Mouse (Mus musculus) frontal cortex, adult 2 months (tissue): ENCODE measurements around the gene Pi4k2b. TPM values are rescaled to one million over a fixed set of nuclear protein-coding genes. Genes with fewer than 3 reads are reported as not detected.
"Not testable (repeated sequence)": the region's sequence is repeated elsewhere in the genome, so short reads cannot be mapped to it uniquely, and the experiment has no call there.

Experiments
- DNase-seq, 2 experiments: peaks; one replicate each; pipeline ENCODE4 v3.0.0; 2022; ENCODE audit warnings: low spot score in 1 of 2; ENCODE audit errors: extremely low spot score in 1 of 2
- polyA plus RNA-seq: library from polyadenylated mRNA; depleted of rRNA; stranded (reverse); fragments of >200 nt; gene quantifications from 2 replicates; pipeline ENCODE4 v1.2.3, GENCODE M21; 2012

Gene Pi4k2b
- polyA plus RNA-seq, 1 experiment: 3.0 TPM

- not testable (repeated sequence) for DNase-seq
Measured at GRCm38 (mm10) chr5:52776466-52777354, 35.3 kb downstream of the Pi4k2b start.

DNA sequence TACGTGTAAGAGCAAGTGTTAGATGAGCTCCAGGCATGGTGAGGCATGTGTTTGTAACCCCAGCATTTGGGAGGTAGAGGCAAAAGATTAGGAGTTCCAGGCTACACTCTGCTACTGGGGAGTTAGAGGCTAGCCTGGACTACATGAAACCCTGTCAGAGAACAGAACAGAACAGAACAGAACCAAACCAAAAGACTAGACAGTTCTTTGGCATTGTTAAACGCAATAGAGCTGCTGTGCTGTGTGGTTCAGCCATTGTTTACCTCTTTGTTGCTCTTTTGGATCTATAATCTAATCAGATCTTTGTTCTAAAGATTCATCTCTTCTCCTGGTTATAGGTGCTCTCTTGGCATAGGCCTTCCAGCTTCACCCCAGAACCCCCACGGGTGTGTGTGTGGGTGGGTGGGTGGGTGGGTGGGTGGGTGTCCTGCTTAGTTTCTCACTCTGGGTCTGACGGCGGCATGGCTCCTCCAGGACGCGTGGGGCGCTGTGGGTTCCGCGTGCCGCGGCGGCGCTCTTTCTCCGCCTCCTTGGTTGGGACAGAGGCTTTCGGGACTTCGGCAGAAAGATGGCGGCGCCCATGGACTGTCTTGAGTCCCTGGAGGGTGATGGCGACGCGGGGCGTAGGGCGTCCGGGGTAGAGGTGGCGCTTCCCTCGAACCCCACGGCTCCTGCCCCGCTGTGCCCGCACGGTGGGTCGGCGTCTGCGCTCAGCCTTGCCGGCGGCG is 41.3 kb downstream of the Pi4k2b start:
- DNase-seq: peak; percentile 72 to 92

- DNase-seq: no peak
Measured at GRCm38 (mm10) chr5:52783251-52783620, 41.9 kb downstream of the Pi4k2b start.

DNA sequence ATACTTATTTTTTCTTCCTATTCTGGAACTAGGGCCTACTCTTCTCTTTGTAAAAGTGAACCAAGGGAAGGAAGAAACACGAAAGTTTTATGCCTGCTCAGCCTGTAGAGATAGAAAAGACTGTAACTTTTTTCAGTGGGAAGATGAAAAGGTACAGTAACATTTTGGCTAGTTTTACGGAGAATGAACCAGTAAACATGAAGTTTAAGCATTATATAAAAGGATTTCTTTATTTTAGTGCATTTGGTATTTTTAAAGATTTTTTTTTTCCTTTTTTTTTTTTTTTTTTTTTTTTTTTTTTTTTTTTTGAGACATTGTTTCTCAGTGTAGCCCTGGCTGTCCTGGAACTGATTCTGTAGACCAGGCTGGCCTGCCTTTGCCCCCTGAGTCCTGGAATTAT is 42.6 kb downstream of the Pi4k2b start:
- no peak for DNase-seq

GRCm38 (mm10) chr5:52786556-52787322 is 45.4 kb downstream of the Pi4k2b start:
- DNase-seq: no peak

DNA sequence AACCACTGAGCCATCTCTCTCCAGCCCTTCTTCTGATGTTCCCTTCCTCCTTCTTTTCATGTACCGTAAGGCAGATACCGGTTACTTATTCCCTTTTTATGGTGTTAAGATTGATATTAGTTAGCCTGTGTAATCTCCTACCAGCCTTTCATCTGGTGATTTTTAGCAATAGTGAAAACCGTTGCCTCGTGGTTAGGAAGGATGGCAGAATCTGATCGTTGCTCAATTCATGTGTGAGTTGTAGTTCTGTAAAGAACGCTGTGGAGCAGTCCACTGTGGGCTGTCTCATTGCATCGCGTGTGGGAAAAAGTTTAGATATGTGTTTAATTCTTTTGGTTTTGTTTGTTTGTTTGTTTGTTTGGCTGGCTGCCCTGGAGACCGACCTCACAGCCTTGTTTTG is 51.9 kb downstream of the Pi4k2b start:
- DNase-seq: no peak

- DNase-seq: no peak
Measured at GRCm38 (mm10) chr5:52794109-52794508, 52.7 kb downstream of the Pi4k2b start.

- no peak for DNase-seq
Measured at GRCm38 (mm10) chr5:52799274-52799985, 58.1 kb downstream of the Pi4k2b start.

DNA sequence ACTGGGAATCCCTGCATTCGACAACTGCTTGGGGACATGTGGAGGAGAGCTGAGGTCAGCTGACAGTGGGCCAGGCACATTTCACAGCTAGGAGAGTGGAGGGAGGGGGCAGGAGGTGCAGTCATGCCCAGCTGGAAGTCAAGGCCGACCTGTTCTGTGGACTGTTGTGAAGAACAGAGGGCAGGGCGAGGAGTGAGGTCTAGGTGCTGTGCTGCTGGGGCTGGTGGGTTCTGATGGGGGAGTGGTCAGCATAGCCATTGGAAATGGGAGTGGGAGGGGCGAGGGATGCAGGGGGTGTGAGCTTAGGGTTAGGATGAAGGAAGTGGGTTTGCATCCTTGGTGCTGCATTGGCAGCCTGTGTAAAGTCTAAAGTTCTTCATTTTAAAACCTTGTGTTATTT is 64.4 kb downstream of the Pi4k2b start:
- DNase-seq: no peak

DNA sequence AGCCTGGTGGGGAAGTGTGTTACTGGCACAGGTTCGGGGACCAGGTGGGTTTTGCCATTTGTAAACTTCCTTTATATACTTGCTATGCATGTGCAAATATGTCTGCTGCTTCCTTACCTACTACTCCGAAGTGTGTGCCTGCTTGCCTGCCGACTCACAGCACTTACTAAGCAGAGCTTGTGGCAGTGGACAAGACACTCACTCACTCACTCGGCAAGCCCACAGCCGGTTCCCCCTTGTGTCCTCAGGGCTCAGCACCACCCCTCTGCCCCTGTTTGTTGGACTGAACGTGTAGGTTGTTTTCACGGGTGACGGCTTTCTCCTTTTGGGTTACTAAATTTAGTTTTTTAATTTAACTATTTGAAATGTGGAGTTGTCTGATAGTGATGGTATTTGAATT is 65.0 kb downstream of the Pi4k2b start:
- DNase-seq: no peak

DNA sequence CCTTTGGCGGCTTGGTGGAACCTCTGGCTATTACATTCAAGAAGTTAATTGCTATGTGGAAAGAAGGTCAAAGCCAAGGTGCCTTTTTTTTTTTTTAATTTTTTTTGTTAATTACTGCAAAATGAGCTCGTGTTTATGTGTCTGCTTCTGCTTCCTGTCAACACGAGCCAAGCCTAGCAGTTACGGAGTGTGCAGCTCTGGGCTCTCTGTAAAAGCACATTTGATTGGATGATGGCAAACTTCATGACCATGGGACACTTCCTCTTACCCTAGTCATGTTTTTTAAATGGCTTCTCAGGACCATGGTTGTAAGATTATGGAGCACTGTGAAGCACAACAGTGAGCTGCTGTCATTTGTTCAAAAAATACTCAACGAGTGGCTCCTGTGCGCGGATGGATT is 65.7 kb downstream of the Pi4k2b start:
- DNase-seq: no peak

GRCm38 (mm10) chr5:52810446-52810845 is 69.1 kb downstream of the Pi4k2b start:
- no peak for DNase-seq

DNA sequence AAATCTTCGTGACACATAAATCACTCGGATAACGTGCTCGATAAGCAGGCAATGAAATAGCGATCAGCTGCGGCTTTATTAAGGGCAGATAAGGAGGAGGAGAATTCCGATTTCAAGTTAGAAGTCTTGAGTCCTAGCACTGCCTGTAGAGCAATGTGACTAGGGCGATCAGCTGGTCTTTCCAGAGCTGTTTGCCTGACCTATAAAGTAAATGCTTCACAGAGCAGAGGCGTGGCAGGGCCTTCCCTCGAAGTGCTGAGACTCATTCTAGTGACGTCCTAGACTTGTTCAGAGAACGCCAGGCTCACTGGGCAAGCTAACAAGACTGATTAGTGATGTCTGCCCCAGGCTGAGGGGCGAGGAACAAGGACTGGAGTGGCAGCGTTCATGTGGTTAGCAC is 69.7 kb downstream of the Pi4k2b start:
- no peak for DNase-seq

DNA sequence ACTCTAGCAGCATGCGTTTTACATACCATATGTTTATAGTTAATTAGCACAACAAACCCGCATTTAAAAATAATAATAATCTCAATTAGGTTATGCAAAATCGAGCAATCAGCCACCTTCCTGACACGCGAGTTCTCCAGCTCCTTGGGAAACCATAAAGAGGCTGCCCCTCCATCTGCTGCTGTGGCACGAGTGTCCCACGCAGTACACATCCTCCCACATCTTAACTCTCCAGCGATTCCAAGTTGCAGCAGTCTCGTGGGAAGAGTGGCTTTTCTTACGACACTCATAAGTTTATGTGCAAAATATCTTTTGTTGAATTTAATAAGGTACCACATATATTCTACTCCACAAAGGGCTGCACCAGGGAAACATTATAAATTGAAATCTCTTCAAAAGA is 71.1 kb downstream of the Pi4k2b start:
- DNase-seq: peak in 1 of 2 experiments; percentile 36

- DNase-seq: no peak
Measured at GRCm38 (mm10) chr5:52813312-52813711, 71.9 kb downstream of the Pi4k2b start.

- DNase-seq: no peak
Measured at GRCm38 (mm10) chr5:52818676-52819075, 77.3 kb downstream of the Pi4k2b start.
